Mouse (Mus musculus) CH12.LX (cell line): Measurements from ENCODE around the gene Slc9a9. TPM values are rescaled to one million over a fixed set of nuclear protein-coding genes. Genes with fewer than 3 reads are reported as not detected.

ENCODE experiments used
- DNase-seq: peaks from one replicate; pipeline ENCODE4 v3.0.0-alpha.2; 2013; ENCODE audit errors: extremely low read depth
- H3K27ac ChIP-seq: 2 replicates; pipeline ENCODE4 v1.5.1; 2012; ENCODE audit warnings: low read depth, mild to moderate bottlenecking, control low read depth, moderate library complexity; ENCODE audit not compliant: insufficient read depth
- H3K27me3 ChIP-seq: replicated peaks from 2 replicates; pipeline ENCODE3; 2012; ENCODE audit warnings: inconsistent platforms
- H3K36me3 ChIP-seq, 2 experiments: replicated peaks in 1 of 2; 2 replicates each; pipeline versions ENCODE3 to v1.6.1; 2012; ENCODE audit warnings: inconsistent platforms in 1 of 2, low read length in 1 of 2, mild to moderate bottlenecking in 1 of 2, mixed read lengths in 1 of 2, moderate library complexity in 1 of 2; ENCODE audit not compliant: control insufficient read depth in 1 of 2, insufficient read depth in 1 of 2
- H3K4me1 ChIP-seq, 2 experiments: 2 replicates each; pipeline ENCODE4 v1.6.1; 2012; ENCODE audit warnings: inconsistent platforms in 1 of 2, moderate library complexity in 1 of 2; ENCODE audit not compliant: insufficient read depth in 2 of 2, control insufficient read depth in 1 of 2
- H3K4me2 ChIP-seq: 2 replicates; pipeline ENCODE4 v1.6.1; 2012; ENCODE audit warnings: low read depth, mild to moderate bottlenecking, control low read depth; ENCODE audit not compliant: poor library complexity, insufficient read depth, severe bottlenecking
- H3K4me3 ChIP-seq, 3 experiments: fragments of 150-350 bp in 1 of 3; sonication (generic) in 1 of 3; replicated peaks in 1 of 3; 2 replicates each; pipeline versions ENCODE3 to v1.5.1; 2011 to 2012; ENCODE audit warnings: low read depth in 2 of 3, low read length in 2 of 3, mild to moderate bottlenecking in 2 of 3, moderate library complexity in 2 of 3, control low read depth in 1 of 3, improper control_type of control experiment in 1 of 3, inconsistent platforms in 1 of 3, mixed read lengths in 1 of 3; ENCODE audit not compliant: poor library complexity in 1 of 3
- H3K79me2 ChIP-seq: replicated peaks from 2 replicates; pipeline ENCODE4 v1.6.1; 2012; ENCODE audit warnings: mild to moderate bottlenecking, moderate library complexity; ENCODE audit not compliant: control insufficient read depth, poor library complexity, insufficient read depth, severe bottlenecking; ENCODE audit errors: extremely low read depth
- H3K9ac ChIP-seq: 2 replicates; pipeline ENCODE4 v1.6.1; 2012; ENCODE audit warnings: low read depth, mild to moderate bottlenecking, control low read depth, moderate library complexity; ENCODE audit not compliant: insufficient read depth
- H3K9me3 ChIP-seq: replicated peaks from 2 replicates; pipeline ENCODE3; 2012; ENCODE audit warnings: low read length, inconsistent platforms, mixed read lengths
- BHLHE40 ChIP-seq: IDR thresholded peaks from 2 replicates; pipeline ENCODE4 v1.6.1; 2011; ENCODE audit warnings: mild to moderate bottlenecking, low read depth, low read length, improper control_type of control experiment
- CHD1 ChIP-seq: IDR thresholded peaks from 2 replicates; pipeline ENCODE4 v1.6.1; 2012; ENCODE audit warnings: low read depth, low read length, improper control_type of control experiment, inconsistent platforms
- CTCF ChIP-seq, 2 experiments: IDR thresholded peaks in 1 of 2; conservative IDR thresholded peaks in 1 of 2; 2 replicates each; pipeline ENCODE4 v1.5.1; 2011 to 2012; ENCODE audit warnings: low read depth in 2 of 2, low read length in 2 of 2, improper control_type of control experiment in 1 of 2, inconsistent platforms in 1 of 2, mild to moderate bottlenecking in 1 of 2, moderate library complexity in 1 of 2
- ELF1 ChIP-seq: IDR thresholded peaks from 2 replicates; pipeline ENCODE4 v1.6.1; 2014; ENCODE audit warnings: low read depth, mild to moderate bottlenecking, inconsistent platforms, low read length, improper control_type of control experiment
- EP300 ChIP-seq: IDR thresholded peaks from 2 replicates; pipeline ENCODE4 v1.6.1; 2011; ENCODE audit warnings: low read length, improper control_type of control experiment
- GABPA ChIP-seq: IDR thresholded peaks from 2 replicates; pipeline ENCODE4 v1.6.1; 2012; ENCODE audit warnings: low read depth, low read length, improper control_type of control experiment, inconsistent platforms; ENCODE audit not compliant: insufficient replicate concordance
- HCFC1 ChIP-seq: IDR thresholded peaks from 2 replicates; pipeline ENCODE4 v1.6.1; 2012; ENCODE audit warnings: low read depth, mild to moderate bottlenecking, inconsistent platforms, low read length, improper control_type of control experiment
- JUN ChIP-seq: IDR thresholded peaks from 2 replicates; pipeline ENCODE4 v1.6.1; 2011; ENCODE audit warnings: low read depth, mild to moderate bottlenecking, low read length, improper control_type of control experiment, moderate library complexity; ENCODE audit not compliant: insufficient read depth
- JUND ChIP-seq: conservative IDR thresholded peaks from 2 replicates; pipeline ENCODE4 v1.6.1; 2011; ENCODE audit warnings: low read depth, low read length, improper control_type of control experiment
- KAT2A ChIP-seq: IDR thresholded peaks from 2 replicates; pipeline ENCODE4 v1.6.1; 2012; ENCODE audit warnings: low read length, improper control_type of control experiment, inconsistent platforms; ENCODE audit not compliant: insufficient replicate concordance
- MAFK ChIP-seq: IDR thresholded peaks from 2 replicates; pipeline ENCODE4 v1.6.1; 2011; ENCODE audit warnings: low read length, improper control_type of control experiment; ENCODE audit not compliant: insufficient replicate concordance
- MEF2A ChIP-seq: IDR thresholded peaks from 2 replicates; pipeline ENCODE4 v1.6.1; 2014; ENCODE audit warnings: low read depth, mild to moderate bottlenecking, inconsistent platforms, low read length, improper control_type of control experiment, borderline replicate concordance
- MXI1 ChIP-seq: IDR thresholded peaks from 2 replicates; pipeline ENCODE4 v1.6.1; 2011; ENCODE audit warnings: mild to moderate bottlenecking, low read depth, low read length, improper control_type of control experiment
- NELFE ChIP-seq: IDR thresholded peaks from 2 replicates; pipeline ENCODE4 v1.6.1; 2011; ENCODE audit warnings: low read depth, low read length, improper control_type of control experiment
- PAX5 ChIP-seq: IDR thresholded peaks from 2 replicates; pipeline ENCODE4 v1.6.1; 2012; ENCODE audit warnings: low read length, inconsistent platforms, mixed read lengths
- POLR2A ChIP-seq: IDR thresholded peaks from 2 replicates; pipeline ENCODE4 v1.6.1; 2011; ENCODE audit warnings: low read depth, mild to moderate bottlenecking, improper control_type of control experiment, low read length
- RAD21 ChIP-seq: IDR thresholded peaks from 2 replicates; pipeline ENCODE4 v1.6.1; 2011; ENCODE audit warnings: low read depth, mild to moderate bottlenecking, low read length, improper control_type of control experiment, moderate library complexity
- RCOR1 ChIP-seq: conservative IDR thresholded peaks from 2 replicates; pipeline ENCODE4 v1.6.1; 2012; ENCODE audit warnings: low read depth, mild to moderate bottlenecking, inconsistent platforms, low read length, improper control_type of control experiment
- SIN3A ChIP-seq: IDR thresholded peaks from 2 replicates; pipeline ENCODE4 v1.6.1; 2012; ENCODE audit warnings: low read length, improper control_type of control experiment, inconsistent platforms
- TCF12 ChIP-seq: IDR thresholded peaks from 2 replicates; pipeline ENCODE4 v1.6.1; 2014; ENCODE audit warnings: low read depth, mild to moderate bottlenecking, inconsistent platforms, low read length, improper control_type of control experiment
- UBTF ChIP-seq: IDR thresholded peaks from 2 replicates; pipeline ENCODE4 v1.6.1; 2012; ENCODE audit warnings: low read depth, mild to moderate bottlenecking, inconsistent platforms, low read length, improper control_type of control experiment, moderate library complexity
- USF1 ChIP-seq: IDR thresholded peaks from 2 replicates; pipeline ENCODE4 v1.6.1; 2014; ENCODE audit warnings: low read depth, mild to moderate bottlenecking, inconsistent platforms, low read length, improper control_type of control experiment
- USF2 ChIP-seq: conservative IDR thresholded peaks from 2 replicates; pipeline ENCODE4 v1.6.1; 2011; ENCODE audit warnings: low read depth, low read length, improper control_type of control experiment
- ZKSCAN1 ChIP-seq: IDR thresholded peaks from 2 replicates; pipeline ENCODE4 v1.6.1; 2012; ENCODE audit warnings: low read depth, inconsistent platforms, low read length, improper control_type of control experiment, borderline replicate concordance
- ZNF384 ChIP-seq: IDR thresholded peaks from 2 replicates; pipeline ENCODE4 v1.6.1; 2012; ENCODE audit warnings: low read depth, low read length, improper control_type of control experiment, inconsistent platforms
- dilution Hi-C: fragments of 300-500 bp; cut with MboI; formaldehyde crosslinking; loops from 2 replicates; pipeline ENCODE4 v1.14.3; 2020; ENCODE audit warnings: low sequenced_read_pairs; ENCODE audit not compliant: extremely low pct_unique_long_range_greater_than_20kb, extremely low pct_ligation_motif_present
- in situ Hi-C: fragments of 300-500 bp; cut with MboI; formaldehyde crosslinking; loops from 3 replicates; pipeline ENCODE4 v1.14.3; 2019; ENCODE audit warnings: low sequenced_read_pairs, low pct_ligation_motif_present, low pct_unique_long_range_greater_than_20kb, mixed read lengths
- polyA plus RNA-seq: library from polyadenylated mRNA; unstranded; fragments of >175 nt; gene quantifications from 2 replicates; pipeline ENCODE4 v1.2.1, GENCODE M21; 2012; ENCODE audit warnings: low read depth; ENCODE audit not compliant: insufficient read length
- total RNA-seq, 2 experiments: library from RNA; depleted of rRNA; stranded (reverse); fragments of 300-350 nt in 1 of 2; fragments of >200 nt in 1 of 2; gene quantifications; 2 replicates each; pipeline ENCODE4 v1.2.3; 2012 to 2014

The Slc9a9 gene
- total and polyA plus RNA-seq, 3 experiments, result not detected

- Histone ChIP-seq H3K27me3 (no peaks in the 10 kb centered on the region), H3K79me2 (no peaks in the 10 kb centered on the region), H3K4me2 (no peak overlapping the region), H3K9me3 (peaks cover 72% of the 10 kb centered on the region), H3K36me3 (no peaks in the 10 kb centered on the region), H3K27ac (no peak overlapping the region), H3K9ac (no peak overlapping the region), H3K4me3 (no peak overlapping the region), H3K4me1 (no peaks in the 10 kb centered on the region)
- in situ Hi-C loops (no loop called here), dilution Hi-C loops (no loop called here)
- no peak for TF ChIP-seq POLR2A
- TF ChIP-seq CHD1, result no peak
- no peak for TF ChIP-seq ZKSCAN1
- TF ChIP-seq SIN3A, result no peak
- TF ChIP-seq MAFK, result no peak
- no peak for TF ChIP-seq MEF2A
- no peak for TF ChIP-seq RCOR1
- TF ChIP-seq JUND, result no peak
- no peak for TF ChIP-seq HCFC1
- TF ChIP-seq JUN, result no peak
- no peak for TF ChIP-seq PAX5
- TF ChIP-seq ELF1, result no peak
- DNase-seq, result no peak
These were observed 24.5 kb downstream of the Slc9a9 start for GRCm38 (mm10) chr9:94694243-94694642.

GRCm38 (mm10) chr9:94694983-94695382, 25.3 kb downstream of the Slc9a9 start:
- no peaks in the 10 kb centered on the region for H3K36me3 ChIP-seq
- TF ChIP-seq GABPA (no peak), BHLHE40 (no peak), ZNF384 (no peak), RCOR1 (no peak), NELFE (no peak), PAX5 (no peak), TCF12 (no peak), RAD21 (no peak), USF2 (no peak), POLR2A (no peak), MXI1 (no peak), EP300 (no peak), MEF2A (no peak), USF1 (no peak), KAT2A (no peak), MAFK (no peak), UBTF (no peak), CTCF (conservative IDR thresholded peaks at IDR 0.05 in 1 of 2, IDR thresholded peaks at IDR 0.05 in 1 of 2; ENCODE audit: low read depth in 2 of 2, low read length in 2 of 2) (no peak)
- TF ChIP-seq, all 38 proteins: peak for 0
- H3K4me3 ChIP-seq, result no peak overlapping the region
- in situ Hi-C loops, result no loop called here
- no peaks in the 10 kb centered on the region for H3K27me3 ChIP-seq
- H3K4me2 ChIP-seq, result no peak overlapping the region
- H3K27ac ChIP-seq, result no peak overlapping the region
- peaks cover 67% of the 10 kb centered on the region for H3K9me3 ChIP-seq
- H3K9ac ChIP-seq, result no peak overlapping the region
- dilution Hi-C loops, result no loop called here
- no peaks in the 10 kb centered on the region for H3K79me2 ChIP-seq
- H3K4me1 ChIP-seq, result no peaks in the 10 kb centered on the region
- no peak for DNase-seq
